Mouse (Mus musculus) ES-E14 (cell line): ENCODE data around the gene Birc5. TPM values are rescaled to one million over a fixed set of nuclear protein-coding genes. Genes with fewer than 3 reads are reported as not detected.

Source experiments
- DNase-seq: peaks from one replicate; pipeline ENCODE4 v3.0.0-alpha.2; 2013; ENCODE audit warnings: low read depth, low spot score
- H3K27ac ChIP-seq: 2 replicates; pipeline ENCODE4 v1.5.1; 2012; ENCODE audit warnings: low read depth, mild to moderate bottlenecking, low read length, moderate library complexity, mixed read lengths; ENCODE audit not compliant: poor library complexity, insufficient read depth, severe bottlenecking
- H3K36me3 ChIP-seq: 2 replicates; pipeline ENCODE4 v1.6.1; 2012; ENCODE audit warnings: mild to moderate bottlenecking, low read length, moderate library complexity, mixed read lengths; ENCODE audit not compliant: control insufficient read depth, poor library complexity, insufficient read depth, severe bottlenecking
- H3K4me1 ChIP-seq, 2 experiments: fragments of 150-350 bp in 1 of 2; sonication (generic) in 1 of 2; 2 replicates each; pipeline ENCODE4 v1.6.1; 2012; ENCODE audit warnings: low read length in 2 of 2, mild to moderate bottlenecking in 1 of 2, mixed read lengths in 1 of 2; ENCODE audit not compliant: control insufficient read depth in 2 of 2, insufficient read depth in 2 of 2, poor library complexity in 1 of 2
- H3K4me3 ChIP-seq, 2 experiments: fragments of 150-350 bp in 1 of 2; sonication (generic) in 1 of 2; 2 replicates each; pipeline ENCODE4 v1.5.1; 2012; ENCODE audit warnings: low read length in 2 of 2, low read depth in 1 of 2, mild to moderate bottlenecking in 1 of 2, mixed read lengths in 1 of 2; ENCODE audit not compliant: insufficient read depth in 1 of 2, poor library complexity in 1 of 2, severe bottlenecking in 1 of 2
- H3K9ac ChIP-seq: 2 replicates; pipeline ENCODE4 v1.6.1; 2012; ENCODE audit warnings: low read depth, mild to moderate bottlenecking, low read length, mixed read lengths; ENCODE audit not compliant: poor library complexity, insufficient read depth, severe bottlenecking
- H3K9me3 ChIP-seq: fragments of 150-350 bp; sonication (generic); 2 replicates; pipeline ENCODE4 v1.6.1; 2012; ENCODE audit warnings: low read depth, mild to moderate bottlenecking, low read length; ENCODE audit not compliant: control insufficient read depth, insufficient read depth
- CHD2 ChIP-seq: IDR thresholded peaks from 2 replicates; pipeline ENCODE4 v1.6.1; 2014; ENCODE audit warnings: mild to moderate bottlenecking, low read depth, low read length, inconsistent platforms
- HCFC1 ChIP-seq: IDR thresholded peaks from 2 replicates; pipeline ENCODE4 v1.6.1; 2012; ENCODE audit warnings: low read length, inconsistent platforms, borderline replicate concordance; ENCODE audit not compliant: insufficient read depth
- MAFK ChIP-seq: IDR thresholded peaks from 2 replicates; pipeline ENCODE4 v1.6.1; 2014; ENCODE audit warnings: mild to moderate bottlenecking, low read depth, low read length, inconsistent platforms; ENCODE audit not compliant: insufficient read depth
- ZC3H11A ChIP-seq: IDR thresholded peaks from 2 replicates; pipeline ENCODE4 v1.6.1; 2012; ENCODE audit warnings: low read depth, mild to moderate bottlenecking, inconsistent platforms, low read length, borderline replicate concordance
- ZNF384 ChIP-seq: IDR thresholded peaks from 2 replicates; pipeline ENCODE4 v1.6.1; 2012; ENCODE audit warnings: low read depth, low read length, inconsistent platforms
- in situ Hi-C, 2 experiments: fragments of 600-800 bp; cut with MboI; formaldehyde crosslinking; loops; one replicate each; pipeline ENCODE4 v1.15.1; 2025; ENCODE audit warnings: low sequenced_read_pairs in 2 of 2, inconsistent platforms in 1 of 2; ENCODE audit not compliant: unreplicated experiment in 2 of 2
- total RNA-seq: library from RNA; depleted of rRNA; stranded (reverse); fragments of 300-350 nt; gene quantifications from 2 replicates; pipeline ENCODE4 v1.2.3, GENCODE M21; 2012

The Birc5 gene
- total RNA-seq, 1 experiment: 166 TPM

DNA sequence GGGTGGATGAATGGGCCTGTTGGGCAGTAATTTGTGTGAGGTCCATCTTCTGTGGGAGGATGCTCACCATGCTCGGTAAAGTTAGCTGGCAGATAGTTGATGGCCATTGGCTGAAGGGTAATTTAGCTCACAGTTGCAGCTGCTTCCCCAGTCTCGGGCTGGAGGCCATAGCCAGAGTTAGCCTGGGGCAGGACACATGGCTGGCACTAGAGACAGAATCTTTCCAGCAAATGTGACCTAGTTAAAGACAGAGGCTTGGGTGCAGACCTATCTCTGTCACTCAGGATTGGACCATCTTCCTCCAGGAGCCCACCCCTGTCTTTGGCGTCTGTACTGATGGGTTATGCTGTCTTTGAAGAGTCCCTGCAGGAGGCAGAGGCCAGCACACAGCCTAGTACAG, 9.3 kb downstream of the Birc5 start:
- no peak for TF ChIP-seq HCFC1
- no peak for TF ChIP-seq ZNF384
- TF ChIP-seq ZC3H11A: no peak
- no peak for TF ChIP-seq CHD2
- no peak for TF ChIP-seq MAFK
- no peak overlapping the region for H3K27ac ChIP-seq
- no peak overlapping the region for H3K4me3 ChIP-seq
- in situ Hi-C loops: loop anchor here in 1 of 2 experiments (25.0 kb wide), 1 partner anchor 379 kb away; the partner anchor contains the start of gene Cyth1
- no peak for DNase-seq
- peaks cover 38% of the 10 kb centered on the region for H3K36me3 ChIP-seq
- H3K9ac ChIP-seq: no peak overlapping the region
- H3K9me3 ChIP-seq: no peaks in the 10 kb centered on the region
- peaks cover 6 to 30% of the 10 kb centered on the region in 2 experiments; a peak in 3 of 4 replicates for H3K4me1 ChIP-seq

DNA sequence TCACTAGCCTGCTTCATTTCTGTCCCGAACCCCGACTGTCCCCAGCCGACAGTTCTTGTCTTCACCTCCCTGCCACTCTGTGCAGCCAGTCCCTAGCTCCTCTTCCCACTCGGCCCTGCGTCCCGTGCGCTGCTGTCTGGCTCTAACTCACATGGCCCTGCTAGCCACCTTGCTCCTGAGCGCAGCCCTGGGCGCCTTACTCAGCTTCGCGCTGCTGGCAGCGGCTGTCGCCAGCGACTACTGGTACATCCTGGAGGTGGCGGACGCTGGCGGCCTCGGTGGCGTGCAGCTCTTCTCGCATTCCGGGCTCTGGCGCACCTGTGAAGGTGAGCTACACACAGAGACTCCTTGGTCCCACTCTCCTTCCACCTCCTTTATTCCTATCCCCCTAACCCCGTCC, 11.6 kb downstream of the Birc5 start, which contains the start of gene Tmem235:
TSS of gene Tmem235 (plus strand) at position 152 of the 400 bp plus-strand sequence.
- DNase-seq: no peak
- no peak for TF ChIP-seq MAFK
- no peak for TF ChIP-seq CHD2
- H3K4me1 ChIP-seq: peaks cover 10 to 36% of the 10 kb centered on the region in 2 experiments; a peak in 3 of 4 replicates
- in situ Hi-C loops: loop anchor here in 1 of 2 experiments (25.0 kb wide), 1 partner anchor 377 kb away; the partner anchor contains the start of gene Cyth1
- H3K27ac ChIP-seq: no peak within 1 kb of the TSS
- H3K36me3 ChIP-seq: peaks cover 26% of the 10 kb centered on the region
- 0 out of 2 replicates have a peak within 1 kb of the TSS, but pooled peaks have one; percentile 15 for H3K9ac ChIP-seq
- peak within 1 kb of the TSS; percentile 18 to 46; a peak in 2 of 4 replicates for H3K4me3 ChIP-seq
- no peaks in the 10 kb centered on the region for H3K9me3 ChIP-seq

DNA sequence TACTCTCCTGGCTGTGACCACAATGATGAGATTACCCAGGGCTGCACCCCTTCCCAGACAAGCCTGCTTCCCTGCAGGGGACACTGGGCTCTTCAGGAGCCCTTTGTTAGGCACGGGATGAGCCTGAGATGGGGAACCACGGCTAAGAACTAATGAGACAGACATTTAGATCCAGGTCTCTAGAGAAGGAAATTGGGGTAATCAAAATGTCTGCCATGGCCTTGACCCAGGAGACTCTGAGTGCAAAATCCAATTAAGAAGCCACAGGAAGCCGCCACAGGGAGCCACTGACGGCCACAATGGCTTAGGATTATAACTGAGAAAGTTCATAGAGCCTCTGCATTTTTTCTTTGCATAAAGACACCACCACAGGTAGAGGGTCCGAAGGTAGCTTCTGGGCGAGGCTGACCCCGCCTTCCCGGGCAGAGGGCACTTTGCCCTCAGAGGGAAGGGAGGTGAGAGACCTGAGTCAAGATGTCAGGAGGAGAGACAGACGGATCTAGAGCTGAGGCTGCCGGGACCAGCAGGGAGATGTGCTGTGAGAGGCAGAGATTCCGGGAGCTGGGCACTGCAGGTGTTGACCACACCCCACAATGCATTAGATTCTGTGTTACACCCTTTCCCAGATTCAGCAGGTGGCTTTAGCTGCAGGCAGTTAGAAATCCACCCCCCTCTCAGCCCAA, 14.3 kb downstream of the Birc5 start:
- Histone ChIP-seq H3K27ac (no peak overlapping the region), H3K9me3 (no peaks in the 10 kb centered on the region), H3K4me3 (no peak overlapping the region), H3K36me3 (peaks cover 5% of the 10 kb centered on the region; the same call in 1 of the 2 replicates), H3K9ac (no peak overlapping the region), H3K4me1 (peaks cover 12 to 39% of the 10 kb centered on the region in 2 experiments; a peak in 3 of 4 replicates)
- in situ Hi-C loops: loop anchor here in 1 of 2 experiments (25.0 kb wide), 1 partner anchor 374 kb away; the partner anchor contains the start of gene Cyth1
- TF ChIP-seq HCFC1: no peak
- TF ChIP-seq ZNF384: no peak
- TF ChIP-seq ZC3H11A: 0 out of 2 replicates have a peak, but pooled peaks have one; percentile 32
- no peak for TF ChIP-seq CHD2
- no peak for DNase-seq

DNA sequence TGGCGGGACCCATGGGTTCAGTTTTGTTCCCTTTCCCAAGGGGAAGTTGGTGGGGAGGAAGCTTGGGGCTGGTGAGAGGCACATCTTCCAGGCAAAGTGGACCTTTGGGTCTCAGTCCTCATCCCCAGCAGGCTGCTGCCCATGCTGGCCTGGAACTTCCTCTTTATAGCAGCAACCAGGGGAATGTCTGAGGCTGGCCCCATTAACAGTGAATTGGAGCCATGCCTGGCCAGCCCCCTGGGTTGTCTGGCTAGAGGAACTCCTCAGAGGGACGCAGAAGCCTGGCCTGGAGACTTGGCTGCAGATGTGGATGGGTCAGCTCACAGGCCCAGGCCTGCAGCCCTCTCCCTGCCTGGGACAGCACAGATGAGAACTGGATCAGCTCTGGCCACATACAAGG, 15.8 kb downstream of the Birc5 start:
- in situ Hi-C loops: loop anchor here in 1 of 2 experiments (25.0 kb wide), 1 partner anchor 372 kb away; the partner anchor contains the start of gene Cyth1
- Histone ChIP-seq H3K4me1 (peaks cover 8 to 31% of the 10 kb centered on the region in 2 experiments; a peak in 3 of 4 replicates), H3K36me3 (no peaks in the 10 kb centered on the region), H3K9ac (no peak overlapping the region), H3K27ac (no peak overlapping the region), H3K9me3 (no peaks in the 10 kb centered on the region), H3K4me3 (no peak overlapping the region)
- DNase-seq: no peak
- TF ChIP-seq MAFK (no peak), CHD2 (no peak), ZNF384 (no peak), ZC3H11A (no peak), HCFC1 (no peak)
